Mouse (Mus musculus): ENCODE measurements around the gene Fbxo36.

Fbxo36 gene

GRCm38 (mm10) chr1:84945950-84946349 is 106.3 kb downstream of the Fbxo36 start:
- DNase-seq (ENCODE audit: low read depth, low spot score) = no peak

- no peak for DNase-seq (ENCODE audit: low read depth, low spot score)
These were observed 107.7 kb downstream of the Fbxo36 start for GRCm38 (mm10) chr1:84947390-84947789.
